35 mouse cellular contexts compared by ENCODE assay signal in the genomic region with DNA sequence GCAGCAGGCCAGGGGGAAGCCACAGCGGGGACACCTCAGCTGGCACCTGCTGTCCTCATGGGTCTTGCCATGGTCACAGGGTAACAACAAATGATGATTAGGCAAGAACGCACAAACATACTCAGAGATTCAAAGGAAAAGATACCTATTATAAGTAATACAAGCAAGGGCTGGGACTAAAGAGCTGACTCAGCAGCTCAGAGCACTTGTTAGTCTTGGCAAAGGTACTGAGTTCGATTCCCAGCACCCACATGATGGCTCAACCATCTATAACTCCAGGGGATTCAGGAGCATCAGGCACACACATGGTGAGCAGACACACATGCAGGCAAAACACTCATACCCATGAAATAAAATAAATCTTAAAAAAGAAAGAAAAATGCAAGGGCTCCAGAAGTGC. TPM values are rescaled to one million over a fixed set of nuclear protein-coding genes. Genes with fewer than 3 reads are reported as not detected.
"Had no signal": no experiment of that assay in that cellular context is flagged by ENCODE, and none has a peak within 500 bp of the region (broad histone marks: within the 10 kb centered on the region; RNA-seq: fewer than 3 reads in every experiment).

No protein-coding gene starts in this region.

- H3K9me3 ChIP-seq: heart, embryonic 10.5 days; hindbrain, embryonic 13.5 days; hindbrain, embryonic 15.5 days; limb, embryonic 10.5 days; limb, embryonic 12.5 days had no signal

- H3K4me2 ChIP-seq: heart, embryonic 12.5 days; hindbrain, embryonic 13.5 days; hindbrain, embryonic 15.5 days; limb, embryonic 12.5 days; liver, embryonic 11.5 days had no signal

- H3K4me3 ChIP-seq: heart, adult 2 months; heart, embryonic 10.5 days; heart, embryonic 12.5 days; hindbrain, embryonic 13.5 days; hindbrain, embryonic 15.5 days; layer of hippocampus, adult 2 months; left cerebral cortex, adult 2 months; limb, embryonic 10.5 days; limb, embryonic 12.5 days had no signal

- H3K36me3 ChIP-seq: heart, embryonic 10.5 days; heart, embryonic 12.5 days; hindbrain, embryonic 13.5 days; hindbrain, embryonic 15.5 days; limb, embryonic 10.5 days; limb, embryonic 12.5 days had no signal

- H3K9ac ChIP-seq: heart, embryonic 12.5 days; hindbrain, embryonic 13.5 days; hindbrain, embryonic 15.5 days; limb, embryonic 12.5 days had no signal

- H3K4me1 ChIP-seq: heart, embryonic 10.5 days; heart, embryonic 12.5 days; hindbrain, embryonic 13.5 days; hindbrain, embryonic 15.5 days; limb, embryonic 10.5 days; limb, embryonic 12.5 days had no signal

- ATAC-seq: hindbrain, postnatal 0 days; intestine, embryonic 16.5 days had no signal

- DNase-seq: gastrocnemius, postnatal 14 days; gastrocnemius, postnatal 36 days; heart, postnatal 10 days; kidney, adult 11 months; kidney, adult 8-10 months; kidney, postnatal 10 days; kidney, postnatal 25 days; kidney, postnatal 4 days; liver had no signal

- H3K27me3 ChIP-seq: heart, embryonic 12.5 days; hindbrain, embryonic 13.5 days; hindbrain, embryonic 15.5 days; limb, embryonic 12.5 days had no signal

- H3K27ac ChIP-seq: heart, adult 2 months; heart, embryonic 10.5 days; hindbrain, embryonic 13.5 days; hindbrain, embryonic 15.5 days; hindbrain, postnatal 0 days; layer of hippocampus, adult 2 months; left cerebral cortex, adult 2 months; limb, embryonic 10.5 days; limb, embryonic 12.5 days had no signal

RNA-seq across cellular contexts. Expression of a gene that starts 11.1 kb away (rescaled TPM):
- total RNA-seq: gastrocnemius, adult 18-20 months; gastrocnemius, adult 8-10 months; gastrocnemius, postnatal 14 days; gastrocnemius, postnatal 36 days; heart, postnatal 10 days; heart, postnatal 25 days; hindbrain, postnatal 0 days; layer of hippocampus, adult 2 months; layer of hippocampus, postnatal 10 days; layer of hippocampus, postnatal 25 days; left cerebral cortex, adult 2 months; left cerebral cortex, postnatal 14 days; left cerebral cortex, postnatal 36 days had no signal
- polyA plus RNA-seq: heart, embryonic 10.5 days; heart, embryonic 12.5 days; hindbrain, embryonic 13.5 days; hindbrain, embryonic 15.5 days; kidney, embryonic 14.5 days; limb, embryonic 10.5 days; limb, embryonic 12.5 days; liver, embryonic 11.5 days had no signal

RNA-seq across cellular contexts. Expression of a gene that starts 19.4 kb away (rescaled TPM):
- total RNA-seq: gastrocnemius, adult 18-20 months; gastrocnemius, adult 8-10 months; gastrocnemius, postnatal 14 days; gastrocnemius, postnatal 36 days; heart, adult 2 months; heart, postnatal 10 days; heart, postnatal 25 days; hematopoietic stem cell, adult 5-6 weeks; hindbrain, postnatal 0 days; layer of hippocampus, adult 2 months; layer of hippocampus, postnatal 10 days; layer of hippocampus, postnatal 25 days; left cerebral cortex, adult 2 months; left cerebral cortex, postnatal 14 days; left cerebral cortex, postnatal 36 days had no signal
- polyA plus RNA-seq: gonadal fat pad, adult 2 months; heart, adult 2 months; heart, embryonic 10.5 days; heart, embryonic 12.5 days; heart, embryonic 14.5 days; hindbrain, embryonic 11.5 days; hindbrain, embryonic 13.5 days; hindbrain, embryonic 15.5 days; hindbrain, postnatal 0 days; intestine, embryonic 14.5 days; intestine, embryonic 16.5 days; kidney, embryonic 14.5 days; limb, embryonic 10.5 days; limb, embryonic 12.5 days; limb, embryonic 14.5 days; liver, embryonic 11.5 days had no signal

RNA-seq across cellular contexts. Expression of a gene that starts 51.5 kb away (rescaled TPM):
- total RNA-seq: hindbrain, postnatal 0 days had no signal
